Mouse (Mus musculus): ENCODE measurements at regions not wholly inside any gene's neighbourhood (a gene's known extent, or its start where the extent isn't known, plus 50 kb on each side); places are given as distances from the start of the nearest gene placed in this dataset.

DNA sequence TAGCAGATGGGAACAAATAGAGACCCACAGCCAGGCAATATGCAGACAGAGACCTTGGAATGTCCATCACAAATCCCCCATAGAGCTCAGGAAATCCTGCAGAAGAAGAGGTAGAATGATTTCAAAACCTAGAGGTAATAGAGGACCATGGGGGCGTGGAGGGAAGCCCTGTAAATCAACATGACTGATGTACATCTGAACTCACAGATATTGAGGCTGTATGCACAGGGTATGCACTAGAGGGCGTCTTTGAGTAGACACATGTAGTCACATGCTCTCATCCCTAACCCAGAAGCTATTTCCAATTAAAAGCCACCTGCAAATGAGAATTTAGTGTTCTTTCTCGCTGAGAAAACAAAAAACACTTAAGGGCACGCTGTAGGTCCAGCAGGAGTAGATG, 941.1 kb downstream of the Robo2 start:
- Histone ChIP-seq H3K9ac (ENCODE audit: low read depth, low read length) (no peak overlapping the region), H3K4me2 (replicated peaks; ENCODE audit: low read depth) (no peak overlapping the region)
- WGBS, result 63% methylated on average over 4 of the region's 4 CpGs

DNA sequence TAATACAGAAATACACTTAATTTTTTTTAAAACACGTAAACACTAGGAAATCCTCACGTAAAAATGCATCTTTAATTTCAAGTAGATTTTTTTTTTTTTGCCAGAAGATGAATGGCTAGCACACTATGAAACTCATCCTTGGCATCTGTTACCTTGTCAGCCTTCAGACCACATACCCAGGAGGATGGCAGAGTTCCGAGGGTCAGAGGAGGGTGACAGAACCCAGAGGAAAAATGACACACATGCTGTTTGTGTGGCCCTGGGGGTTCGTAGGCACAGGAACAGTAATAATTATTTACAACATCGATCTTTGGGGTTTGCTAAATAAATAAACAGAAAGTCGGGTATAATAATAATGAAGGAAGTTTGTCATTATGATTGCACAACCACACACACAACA, 945.3 kb downstream of the Robo2 start:
- 74% methylated on average over 6 of the region's 6 CpGs for WGBS
- Histone ChIP-seq H3K4me1 (replicated peaks; ENCODE audit: control insufficient read depth, insufficient read depth, low read length) (no peaks in the 10 kb centered on the region), H3K36me3 (ENCODE audit: control insufficient read depth, insufficient read depth) (no peaks in the 10 kb centered on the region), H3K9me3 (ENCODE audit: control insufficient read depth) (no peaks in the 10 kb centered on the region), H3K4me2 (replicated peaks; ENCODE audit: low read depth) (no peak overlapping the region), H3K27me3 (replicated peaks; ENCODE audit: control insufficient read depth, insufficient read depth, low read length) (no peaks in the 10 kb centered on the region), H3K4me3 (ENCODE audit: low read depth, low read length) (no peak overlapping the region), H3K27ac (ENCODE audit: low read depth, low read length) (no peak overlapping the region), H3K9ac (ENCODE audit: low read depth, low read length) (no peak overlapping the region)
- no peak for ATAC-seq
- no peak for TF ChIP-seq CTCF (IDR thresholded peaks at IDR 0.05; ENCODE audit: low read depth)

More for the DNA sequence above, 941.1 kb downstream of the Robo2 start:
- H3K4me1 ChIP-seq (replicated peaks; ENCODE audit: control insufficient read depth, insufficient read depth, low read length), result no peaks in the 10 kb centered on the region
- no peaks in the 10 kb centered on the region for H3K27me3 ChIP-seq (replicated peaks; ENCODE audit: control insufficient read depth, insufficient read depth, low read length)
- ATAC-seq, result no peak
- H3K27ac ChIP-seq (ENCODE audit: low read depth, low read length), result no peak overlapping the region
- H3K9me3 ChIP-seq (ENCODE audit: control insufficient read depth), result no peaks in the 10 kb centered on the region
- H3K36me3 ChIP-seq (ENCODE audit: control insufficient read depth, insufficient read depth), result no peaks in the 10 kb centered on the region
- peak; percentile 30; the same call in 1 of the 2 replicates for TF ChIP-seq CTCF (IDR thresholded peaks at IDR 0.05; ENCODE audit: low read depth)
- H3K4me3 ChIP-seq (ENCODE audit: low read depth, low read length), result no peak overlapping the region

DNA sequence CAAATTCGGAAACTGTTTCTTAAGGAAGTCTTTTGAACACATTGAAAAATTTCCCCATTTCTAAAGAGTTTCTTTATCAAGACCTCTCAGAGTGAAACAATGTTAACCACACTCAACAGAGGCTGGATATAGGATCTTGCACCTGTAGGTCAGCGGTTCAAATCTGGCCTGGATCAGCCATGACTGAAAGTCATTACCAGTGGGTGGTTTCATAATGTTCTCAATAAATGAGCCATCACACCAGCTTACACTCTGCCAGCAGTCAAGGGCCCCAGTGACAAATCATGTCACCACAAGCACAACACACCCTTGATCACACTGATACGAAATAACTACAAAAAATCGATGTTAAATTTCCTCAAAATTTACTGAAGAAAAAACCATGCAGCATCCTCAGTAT, 949.1 kb downstream of the Robo2 start:
- Histone ChIP-seq H3K9ac (ENCODE audit: low read depth, low read length) (no peak overlapping the region), H3K9me3 (ENCODE audit: control insufficient read depth) (no peaks in the 10 kb centered on the region), H3K27ac (ENCODE audit: low read depth, low read length) (no peak overlapping the region), H3K4me1 (replicated peaks; ENCODE audit: control insufficient read depth, insufficient read depth, low read length) (no peaks in the 10 kb centered on the region), H3K4me3 (ENCODE audit: low read depth, low read length) (no peak overlapping the region), H3K27me3 (replicated peaks; ENCODE audit: control insufficient read depth, insufficient read depth, low read length) (no peaks in the 10 kb centered on the region), H3K4me2 (replicated peaks; ENCODE audit: low read depth) (no peak overlapping the region), H3K36me3 (ENCODE audit: control insufficient read depth, insufficient read depth) (no peaks in the 10 kb centered on the region)
- TF ChIP-seq CTCF (IDR thresholded peaks at IDR 0.05; ENCODE audit: low read depth), result no peak
- no peak for ATAC-seq
- WGBS, result 91% methylated on average over 4 of the region's 4 CpGs

DNA sequence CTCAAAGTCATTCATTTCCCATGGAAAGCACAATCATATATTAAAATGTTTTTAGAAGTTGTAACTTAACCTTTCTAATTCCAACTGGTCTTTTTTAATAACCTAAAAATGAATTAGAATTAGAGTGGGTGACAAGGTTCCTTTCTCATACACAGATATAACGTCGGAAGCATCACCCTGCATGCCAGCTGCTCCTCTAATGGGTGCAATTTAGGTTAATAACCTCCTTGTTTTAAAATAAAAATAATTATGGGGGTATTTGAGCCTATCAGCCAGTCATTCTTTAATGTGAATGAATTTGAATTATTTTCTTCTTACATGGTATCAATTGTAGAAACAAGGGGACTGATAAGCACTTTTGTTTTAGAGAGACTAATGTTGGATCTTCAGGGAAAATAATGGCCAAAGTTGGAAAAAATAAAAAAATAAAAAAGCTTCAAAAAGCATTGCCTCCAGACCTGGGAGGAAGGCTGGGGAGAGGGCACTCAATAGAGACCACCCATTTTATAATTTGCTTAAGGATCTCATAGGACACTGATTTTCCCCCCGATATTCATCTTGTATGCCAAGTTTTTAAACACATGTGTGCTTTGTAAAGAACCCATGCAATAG, 960.9 kb downstream of the Robo2 start:
- H3K36me3 ChIP-seq (ENCODE audit: control insufficient read depth, insufficient read depth), result no peaks in the 10 kb centered on the region
- H3K4me3 ChIP-seq (ENCODE audit: low read depth, low read length), result no peak overlapping the region
- no peaks in the 10 kb centered on the region for H3K4me1 ChIP-seq (replicated peaks; ENCODE audit: control insufficient read depth, insufficient read depth, low read length)
- 88% methylated on average over 3 of the region's 3 CpGs for WGBS
- no peak overlapping the region for H3K4me2 ChIP-seq (replicated peaks; ENCODE audit: low read depth)
- no peaks in the 10 kb centered on the region for H3K27me3 ChIP-seq (replicated peaks; ENCODE audit: control insufficient read depth, insufficient read depth, low read length)
- H3K9me3 ChIP-seq (ENCODE audit: control insufficient read depth), result no peaks in the 10 kb centered on the region
- no peak overlapping the region for H3K27ac ChIP-seq (ENCODE audit: low read depth, low read length)
- no peak for ATAC-seq
- no peak for TF ChIP-seq CTCF (IDR thresholded peaks at IDR 0.05; ENCODE audit: low read depth)
- H3K9ac ChIP-seq (ENCODE audit: low read depth, low read length), result no peak overlapping the region

DNA sequence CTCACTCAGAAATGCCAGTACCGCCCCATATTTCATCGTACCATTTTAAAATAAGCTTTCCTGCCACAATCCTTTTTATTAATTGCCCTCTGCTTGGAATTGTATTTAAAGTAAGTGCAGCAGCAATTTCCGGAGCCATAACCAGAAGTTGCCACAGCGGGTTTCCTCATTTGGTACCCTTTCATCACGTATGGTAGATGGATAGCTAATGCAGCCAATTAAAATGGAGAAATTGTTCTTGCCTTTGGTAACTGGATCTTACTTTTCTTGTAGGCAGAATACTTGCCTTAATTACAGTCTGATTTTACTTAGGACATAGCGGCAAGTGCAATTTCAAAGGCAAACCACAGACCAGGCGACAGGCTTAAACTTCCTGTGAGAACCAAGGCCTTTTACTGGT, 961.8 kb downstream of the Robo2 start:
- no peaks in the 10 kb centered on the region for H3K4me1 ChIP-seq (replicated peaks; ENCODE audit: control insufficient read depth, insufficient read depth, low read length)
- WGBS, result 95% methylated on average over 7 of the region's 7 CpGs
- no peak overlapping the region for H3K27ac ChIP-seq (ENCODE audit: low read depth, low read length)
- no peak for ATAC-seq
- H3K9ac ChIP-seq (ENCODE audit: low read depth, low read length), result no peak overlapping the region
- no peaks in the 10 kb centered on the region for H3K36me3 ChIP-seq (ENCODE audit: control insufficient read depth, insufficient read depth)
- H3K4me3 ChIP-seq (ENCODE audit: low read depth, low read length), result no peak overlapping the region
- H3K27me3 ChIP-seq (replicated peaks; ENCODE audit: control insufficient read depth, insufficient read depth, low read length), result no peaks in the 10 kb centered on the region
- TF ChIP-seq CTCF (IDR thresholded peaks at IDR 0.05; ENCODE audit: low read depth), result no peak
- no peak overlapping the region for H3K4me2 ChIP-seq (replicated peaks; ENCODE audit: low read depth)
- H3K9me3 ChIP-seq (ENCODE audit: control insufficient read depth), result no peaks in the 10 kb centered on the region

DNA sequence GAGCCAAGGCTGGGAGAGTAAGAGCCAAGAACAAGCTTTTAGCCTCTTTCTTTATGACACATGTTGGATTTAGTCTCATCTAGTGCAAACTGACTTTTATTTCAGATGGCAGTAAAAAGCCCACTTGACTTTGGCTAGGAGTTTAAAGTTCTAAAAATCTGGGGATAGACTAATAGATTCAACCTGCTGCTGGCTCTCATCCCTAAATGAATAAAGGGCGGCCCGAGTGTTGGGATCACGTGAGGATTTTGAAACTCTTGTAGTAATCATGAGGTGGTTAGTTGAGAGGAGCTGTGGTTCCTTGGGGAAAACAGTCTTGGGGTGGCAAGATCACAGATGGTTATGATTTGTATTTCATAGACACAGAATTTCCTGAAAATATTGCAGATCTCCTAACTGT, 975.9 kb downstream of the Robo2 start:
- no peak overlapping the region for H3K4me2 ChIP-seq (replicated peaks; ENCODE audit: low read depth)
- no peaks in the 10 kb centered on the region for H3K9me3 ChIP-seq (ENCODE audit: control insufficient read depth)
- no peaks in the 10 kb centered on the region for H3K27me3 ChIP-seq (replicated peaks; ENCODE audit: control insufficient read depth, insufficient read depth, low read length)
- TF ChIP-seq CTCF (IDR thresholded peaks at IDR 0.05; ENCODE audit: low read depth), result no peak
- ATAC-seq, result no peak
- WGBS, result 85% methylated on average over 3 of the region's 3 CpGs
- H3K4me1 ChIP-seq (replicated peaks; ENCODE audit: control insufficient read depth, insufficient read depth, low read length), result no peaks in the 10 kb centered on the region
- no peak overlapping the region for H3K9ac ChIP-seq (ENCODE audit: low read depth, low read length)
- H3K4me3 ChIP-seq (ENCODE audit: low read depth, low read length), result no peak overlapping the region
- H3K36me3 ChIP-seq (ENCODE audit: control insufficient read depth, insufficient read depth), result no peaks in the 10 kb centered on the region
- no peak overlapping the region for H3K27ac ChIP-seq (ENCODE audit: low read depth, low read length)

DNA sequence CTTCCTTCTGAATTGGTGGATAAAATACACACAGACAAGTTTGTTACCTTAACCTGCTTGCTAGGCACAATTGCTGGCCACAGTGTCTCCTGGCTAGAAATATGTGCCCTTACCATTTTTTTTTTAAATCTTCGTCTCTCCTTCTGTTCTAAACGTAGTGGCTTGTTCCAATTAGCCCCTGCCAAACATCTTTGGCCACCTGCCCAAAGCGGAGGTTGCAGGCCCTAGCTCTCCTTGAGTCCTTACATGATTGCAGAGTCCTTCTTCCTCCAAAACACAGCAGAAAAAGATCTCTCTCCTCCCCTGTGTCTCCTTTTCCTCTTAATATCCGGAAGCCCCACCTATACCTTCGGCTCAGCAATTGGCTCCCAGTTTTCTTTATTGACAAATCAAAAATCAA, 986.8 kb downstream of the Robo2 start:
- no peaks in the 10 kb centered on the region for H3K36me3 ChIP-seq (ENCODE audit: control insufficient read depth, insufficient read depth)
- no peak for ATAC-seq
- H3K4me1 ChIP-seq (replicated peaks; ENCODE audit: control insufficient read depth, insufficient read depth, low read length), result no peaks in the 10 kb centered on the region
- no peak overlapping the region for H3K4me2 ChIP-seq (replicated peaks; ENCODE audit: low read depth)
- H3K9ac ChIP-seq (ENCODE audit: low read depth, low read length), result no peak overlapping the region
- H3K4me3 ChIP-seq (ENCODE audit: low read depth, low read length), result no peak overlapping the region
- H3K9me3 ChIP-seq (ENCODE audit: control insufficient read depth), result no peaks in the 10 kb centered on the region
- no peaks in the 10 kb centered on the region for H3K27me3 ChIP-seq (replicated peaks; ENCODE audit: control insufficient read depth, insufficient read depth, low read length)
- WGBS, result 81% methylated on average over 5 of the region's 5 CpGs
- no peak overlapping the region for H3K27ac ChIP-seq (ENCODE audit: low read depth, low read length)
- no peak for TF ChIP-seq CTCF (IDR thresholded peaks at IDR 0.05; ENCODE audit: low read depth)
